Mouse (Mus musculus) hindbrain, embryonic 11.5 days (tissue): ENCODE measurements around the gene Gfod1. TPM values are rescaled to one million over a fixed set of nuclear protein-coding genes. Genes with fewer than 3 reads are reported as not detected.

ENCODE experiments used
- ATAC-seq: fragments of 200-750 bp; cut with Nextera tagmentation; 2 replicates; pipeline ENCODE4 v1.8.0; 2017; ENCODE audit warnings: mild to moderate bottlenecking, moderate TSS enrichment, moderate library complexity; ENCODE audit not compliant: low FRiP score
- DNase-seq: peaks from one replicate; pipeline ENCODE4 v3.0.0-alpha.2; 2015; ENCODE audit warnings: low spot score
- H3K27ac ChIP-seq: fragments of 300-500 bp; sonication (generic); 2 replicates; pipeline ENCODE4 v1.5.1; 2014; ENCODE audit warnings: mild to moderate bottlenecking, low read depth, low read length
- H3K27me3 ChIP-seq: fragments of 300-500 bp; sonication (generic); 2 replicates; pipeline ENCODE4 v1.6.1; 2014; ENCODE audit warnings: mild to moderate bottlenecking, low read length, moderate library complexity, mixed read lengths; ENCODE audit not compliant: control insufficient read depth, insufficient read depth
- H3K36me3 ChIP-seq: fragments of 300-500 bp; sonication (generic); 2 replicates; pipeline ENCODE4 v1.6.1; 2014; ENCODE audit warnings: mild to moderate bottlenecking, low read length, moderate library complexity, mixed read lengths; ENCODE audit not compliant: control insufficient read depth, insufficient read depth
- H3K4me1 ChIP-seq: fragments of 300-500 bp; sonication (generic); replicated peaks from 2 replicates; pipeline ENCODE4 v1.6.1; 2014; ENCODE audit warnings: low read length, mixed read lengths; ENCODE audit not compliant: control insufficient read depth, insufficient read depth
- H3K4me2 ChIP-seq: fragments of 300-500 bp; sonication (generic); replicated peaks from 2 replicates; pipeline ENCODE4 v1.6.1; 2014; ENCODE audit warnings: mild to moderate bottlenecking, low read depth, low read length
- H3K4me3 ChIP-seq: fragments of 300-500 bp; sonication (generic); 2 replicates; pipeline ENCODE4 v1.5.1; 2014; ENCODE audit warnings: low read depth, low read length
- H3K9ac ChIP-seq: fragments of 300-500 bp; sonication (generic); 2 replicates; pipeline ENCODE4 v1.6.1; 2014; ENCODE audit warnings: low read depth, low read length
- H3K9me3 ChIP-seq: fragments of 300-500 bp; sonication (generic); 2 replicates; pipeline ENCODE4 v1.6.1; 2016; ENCODE audit warnings: low read length; ENCODE audit not compliant: control insufficient read depth
- WGBS: fragments of 180-500 bp; shearing (Covaris S2); extraction: QIAGEN DNeasy Blood & Tissue Kit; methylation state at CpG from one replicate; pipeline ENCODE4 v1.1.7; 2014; 5-methylcytosine and 5-hydroxymethylcytosine counted together
- polyA plus RNA-seq: library from polyadenylated mRNA; unstranded; fragments of >200 nt; fragmentation: Nextera tagmentation; extraction: Ambion mirVana; gene quantifications from 2 replicates; pipeline ENCODE4 v1.2.1, GENCODE M21; 2014

Gfod1 gene
- polyA plus RNA-seq, 1 experiment from 2014 or later = 0.77 TPM

GRCm38 (mm10) chr13:43235982-43236381 is 68.0 kb downstream of the Gfod1 start:
- Histone ChIP-seq H3K9ac (no peak overlapping the region), H3K4me3 (no peak overlapping the region), H3K9me3 (no peaks in the 10 kb centered on the region), H3K27me3 (no peaks in the 10 kb centered on the region), H3K4me1 (no peaks in the 10 kb centered on the region), H3K27ac (no peak overlapping the region), H3K36me3 (no peaks in the 10 kb centered on the region), H3K4me2 (no peak overlapping the region)
- ATAC-seq (no peak), DNase-seq (no peak)
- 74% methylated on average over 4 of the region's 4 CpGs for WGBS

GRCm38 (mm10) chr13:43235586-43235910 is 68.4 kb downstream of the Gfod1 start:
- WGBS = 87% methylated on average over 3 of the region's 3 CpGs
- Histone ChIP-seq H3K27me3 (no peaks in the 10 kb centered on the region), H3K9ac (no peak overlapping the region), H3K4me1 (no peaks in the 10 kb centered on the region), H3K4me2 (no peak overlapping the region), H3K4me3 (no peak overlapping the region), H3K27ac (no peak overlapping the region), H3K9me3 (no peaks in the 10 kb centered on the region), H3K36me3 (no peaks in the 10 kb centered on the region)
- DNase-seq (no peak), ATAC-seq (no peak)

DNA sequence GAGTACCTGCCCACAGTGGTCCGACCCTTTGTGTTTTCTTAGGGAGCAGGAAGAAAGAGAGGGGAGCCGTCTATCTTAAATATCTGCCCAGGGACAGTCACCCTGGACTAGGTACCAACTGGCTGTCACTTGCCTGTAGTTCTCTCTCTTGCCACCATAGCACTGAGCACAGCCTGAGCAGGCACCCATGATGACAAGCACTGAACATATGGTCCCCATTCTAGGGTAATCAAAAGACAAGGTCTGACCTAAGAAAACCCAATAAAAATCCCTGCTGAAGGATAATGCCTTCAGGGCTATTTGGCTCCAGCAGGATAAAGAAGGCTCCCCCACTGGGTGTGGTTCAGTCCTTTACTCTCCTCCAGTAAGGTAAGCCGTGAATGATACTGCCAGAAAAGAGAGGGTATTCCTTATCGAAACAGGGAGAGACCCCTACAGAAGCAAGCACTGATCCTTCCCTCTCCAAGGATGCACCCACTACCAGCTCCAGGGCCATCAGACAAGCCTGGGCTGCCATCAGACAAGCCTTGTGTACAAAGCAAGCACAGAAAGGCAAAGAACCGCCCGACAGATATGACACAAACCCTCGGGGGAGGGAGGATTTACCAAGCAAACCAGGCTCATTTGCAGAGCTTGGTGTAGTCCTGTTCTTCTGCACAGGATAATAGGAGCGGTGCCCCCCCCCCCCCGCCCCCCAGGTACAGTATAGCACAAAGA is 68.9 kb downstream of the Gfod1 start:
- ATAC-seq (no peak), DNase-seq (no peak)
- no peak overlapping the region for H3K4me2 ChIP-seq
- H3K4me1 ChIP-seq = no peaks in the 10 kb centered on the region
- WGBS = 82% methylated on average over 9 of the region's 9 CpGs
- no peaks in the 10 kb centered on the region for H3K9me3 ChIP-seq
- no peaks in the 10 kb centered on the region for H3K27me3 ChIP-seq
- no peak overlapping the region for H3K27ac ChIP-seq
- no peaks in the 10 kb centered on the region for H3K36me3 ChIP-seq
- no peak overlapping the region for H3K4me3 ChIP-seq
- no peak overlapping the region for H3K9ac ChIP-seq

GRCm38 (mm10) chr13:43233331-43233730 is 70.6 kb downstream of the Gfod1 start:
- ATAC-seq = no peak
- Histone ChIP-seq H3K27me3 (no peaks in the 10 kb centered on the region), H3K9me3 (no peaks in the 10 kb centered on the region), H3K4me2 (no peak overlapping the region), H3K36me3 (no peaks in the 10 kb centered on the region), H3K9ac (no peak overlapping the region), H3K27ac (no peak overlapping the region), H3K4me3 (no peak overlapping the region), H3K4me1 (no peaks in the 10 kb centered on the region)
- DNase-seq = no peak
- 61% methylated on average over 4 of the region's 4 CpGs for WGBS

- H3K9ac ChIP-seq = no peak overlapping the region
- H3K4me3 ChIP-seq = no peak overlapping the region
- DNase-seq (no peak), ATAC-seq (no peak)
- WGBS = 43% methylated on average over 13 of the region's 13 CpGs
- no peaks in the 10 kb centered on the region for H3K9me3 ChIP-seq
- no peak overlapping the region for H3K4me2 ChIP-seq
- no peaks in the 10 kb centered on the region for H3K36me3 ChIP-seq
- no peak overlapping the region for H3K27ac ChIP-seq
- no peaks in the 10 kb centered on the region for H3K27me3 ChIP-seq
- no peaks in the 10 kb centered on the region for H3K4me1 ChIP-seq
These were observed 71.8 kb downstream of the Gfod1 start for GRCm38 (mm10) chr13:43231965-43232860.

DNA sequence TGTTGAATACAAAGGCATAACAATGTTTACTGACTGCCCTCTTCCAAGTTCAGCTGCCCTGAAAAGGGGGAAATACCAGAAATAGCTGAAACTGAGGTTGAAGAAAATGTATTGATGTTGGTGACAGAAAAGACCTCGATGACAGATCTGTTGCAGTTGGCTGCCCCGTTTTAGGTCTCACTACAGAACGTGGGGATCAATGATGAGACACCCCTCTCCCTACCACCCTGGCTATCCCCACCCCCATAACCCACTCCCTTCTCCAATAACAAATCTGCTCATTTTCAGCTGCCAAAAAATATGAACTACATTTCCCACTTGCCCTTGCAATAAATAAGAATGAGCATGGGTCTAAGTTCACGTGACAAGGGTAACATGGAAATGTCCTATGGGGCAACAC is 73.1 kb downstream of the Gfod1 start:
- ATAC-seq = no peak
- H3K27me3 ChIP-seq = no peaks in the 10 kb centered on the region
- no peaks in the 10 kb centered on the region for H3K9me3 ChIP-seq
- no peak for DNase-seq
- H3K4me2 ChIP-seq = no peak overlapping the region
- H3K4me3 ChIP-seq = no peak overlapping the region
- H3K27ac ChIP-seq = no peak overlapping the region
- WGBS = 74% methylated on average over 4 of the region's 4 CpGs
- H3K36me3 ChIP-seq = no peaks in the 10 kb centered on the region
- H3K4me1 ChIP-seq = no peaks in the 10 kb centered on the region
- H3K9ac ChIP-seq = no peak overlapping the region

- no peak overlapping the region for H3K9ac ChIP-seq
- WGBS = 85% methylated on average over 6 of the region's 6 CpGs
- H3K9me3 ChIP-seq = no peaks in the 10 kb centered on the region
- no peak overlapping the region for H3K27ac ChIP-seq
- no peak overlapping the region for H3K4me3 ChIP-seq
- H3K4me1 ChIP-seq = no peaks in the 10 kb centered on the region
- no peak overlapping the region for H3K4me2 ChIP-seq
- H3K36me3 ChIP-seq = no peaks in the 10 kb centered on the region
- H3K27me3 ChIP-seq = no peaks in the 10 kb centered on the region
- DNase-seq (no peak), ATAC-seq (no peak)
These were observed 73.7 kb downstream of the Gfod1 start for GRCm38 (mm10) chr13:43230238-43230637.

DNA sequence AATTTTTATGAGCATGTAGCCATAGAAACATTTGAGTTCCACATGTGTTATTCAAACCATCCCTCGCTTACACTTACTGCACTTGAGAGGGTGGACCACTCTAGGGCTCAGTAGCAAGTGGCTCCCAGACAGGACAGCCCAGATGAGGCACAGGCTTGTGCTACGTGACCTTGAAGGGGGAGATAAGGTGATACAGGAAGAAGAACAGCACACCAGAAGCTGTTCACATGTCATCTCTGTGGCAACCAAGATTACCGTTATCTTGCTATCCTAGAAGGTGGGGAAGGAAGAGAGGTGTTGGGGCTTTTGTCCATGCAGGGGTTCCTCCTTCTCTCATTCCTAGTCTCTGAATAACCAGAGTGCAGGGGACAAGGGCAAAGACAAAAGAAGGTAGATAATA is 74.2 kb downstream of the Gfod1 start:
- Histone ChIP-seq H3K9me3 (no peaks in the 10 kb centered on the region), H3K4me2 (no peak overlapping the region), H3K4me1 (no peaks in the 10 kb centered on the region), H3K27ac (no peak overlapping the region), H3K36me3 (no peaks in the 10 kb centered on the region), H3K4me3 (no peak overlapping the region), H3K9ac (no peak overlapping the region), H3K27me3 (no peaks in the 10 kb centered on the region)
- DNase-seq (no peak), ATAC-seq (no peak)
- WGBS = 88% methylated on average over 3 of the region's 3 CpGs

DNA sequence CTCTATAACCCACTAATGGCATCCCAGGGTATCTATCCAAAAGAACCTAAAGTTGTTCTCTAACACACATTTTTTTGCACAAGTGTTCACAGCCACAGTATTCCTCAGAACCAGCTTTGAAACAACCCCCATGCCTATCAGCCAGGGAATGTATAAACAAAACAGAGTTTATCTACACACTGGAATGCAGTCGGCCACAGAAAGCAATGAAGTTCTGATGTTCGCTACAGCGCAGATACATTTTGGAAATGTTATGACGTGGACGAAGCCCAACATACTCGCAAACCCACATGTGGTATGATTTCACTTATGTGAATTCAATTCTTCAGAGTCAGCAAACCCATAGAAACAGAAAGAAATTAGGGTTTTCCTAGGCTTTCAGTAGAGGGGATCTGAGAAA is 75.8 kb downstream of the Gfod1 start:
- Histone ChIP-seq H3K4me3 (no peak overlapping the region), H3K27ac (no peak overlapping the region), H3K27me3 (no peaks in the 10 kb centered on the region), H3K9me3 (no peaks in the 10 kb centered on the region), H3K4me2 (no peak overlapping the region), H3K9ac (no peak overlapping the region), H3K36me3 (no peaks in the 10 kb centered on the region), H3K4me1 (no peaks in the 10 kb centered on the region)
- WGBS = 91% methylated on average over 6 of the region's 6 CpGs
- ATAC-seq = no peak
- no peak for DNase-seq
